Mouse (Mus musculus) Patski (cell line): ENCODE data around the gene Vmp1. TPM values are rescaled to one million over a fixed set of nuclear protein-coding genes. Genes with fewer than 3 reads are reported as not detected.

Experiments
- ATAC-seq: fragments of 100-300 bp; one replicate; pipeline ENCODE4 v1.8.0; 2021
- CTCF ChIA-PET: fragments of 350-600 bp; sonication (Branson Sonifier 250); formaldehyde crosslinking; loops from one replicate; lab custom pipeline; 2022; ENCODE audit warnings: inconsistent platforms; lab: Charles Lee
- POLR2A ChIA-PET: fragments of 350-600 bp; sonication (Branson Sonifier 250); formaldehyde crosslinking; loops from one replicate; lab custom pipeline; 2022; ENCODE audit warnings: antibody characterized with exemption, inconsistent platforms; lab: Charles Lee
- DNase-seq: peaks from one replicate; pipeline ENCODE4 v3.0.0-alpha.2; 2011; ENCODE audit warnings: low read depth, low spot score
- H3K27me3 ChIP-seq: fragments of 371-371 bp; one replicate; pipeline ENCODE4 v1.5.1; 2021
- CTCF ChIP-seq: fragments of 100-300 bp; IDR thresholded peaks from one replicate; pipeline ENCODE4 v1.5.1; 2021
- in situ Hi-C: fragments of 300-500 bp; cut with MboI; formaldehyde crosslinking; loops from 3 replicates; pipeline ENCODE4 v1.11.1; 2018; ENCODE audit warnings: low pct_unique_long_range_greater_than_20kb, mixed read lengths
- polyA plus RNA-seq: library from polyadenylated mRNA; unstranded; gene quantifications from one replicate; pipeline ENCODE4 v1.2.3, GENCODE M21; 2021

The Vmp1 gene
- polyA plus RNA-seq, 1 experiment from 2014 or later = 443 TPM

GRCm38 (mm10) chr11:86584898-86585597 is 98.6 kb downstream of the Vmp1 start:
- in situ Hi-C loops = no loop called here
- no peak for TF ChIP-seq CTCF
- POLR2A ChIA-PET = interaction anchor here (0.6 to 12.0 kb wide), 6 partner anchors 13 to 66 kb away, joined by 3 to 262 read pairs (median 98); no protein-coding TSS in a partner anchor
- ATAC-seq (no peak), DNase-seq (no peak)
- CTCF ChIA-PET = interaction anchor here (17.2 kb wide), 1 partner anchor 67 kb away, joined by 228 read pairs; no protein-coding TSS in a partner anchor
- H3K27me3 ChIP-seq = no peaks in the 10 kb centered on the region

- peak; percentile 5 for TF ChIP-seq CTCF
- no peak for ATAC-seq
- ChIA-PET POLR2A (interaction anchor here (4.2 to 12.0 kb wide), 4 partner anchors 13 to 67 kb away, joined by 50 to 262 read pairs (median 202); no protein-coding TSS in a partner anchor), CTCF (interaction anchor here (1.0 to 17.2 kb wide), 2 partner anchors 15 to 68 kb away, joined by 3 to 228 read pairs; no protein-coding TSS in a partner anchor)
- in situ Hi-C loops = no loop called here
- no peak for DNase-seq
- no peaks in the 10 kb centered on the region for H3K27me3 ChIP-seq
These were observed 99.4 kb downstream of the Vmp1 start for GRCm38 (mm10) chr11:86583990-86584897.

GRCm38 (mm10) chr11:86583313-86583825 is 100.3 kb downstream of the Vmp1 start:
- POLR2A ChIA-PET = interaction anchor here (3.2 to 12.0 kb wide), 5 partner anchors 12 to 68 kb away, joined by 11 to 262 read pairs (median 146); no protein-coding TSS in a partner anchor
- no peak for TF ChIP-seq CTCF
- ATAC-seq (no peak), DNase-seq (no peak)
- CTCF ChIA-PET = interaction anchor here (1.0 to 17.2 kb wide), 5 partner anchors 13 to 69 kb away, joined by 3 to 228 read pairs (median 5); no protein-coding TSS in a partner anchor
- in situ Hi-C loops = no loop called here
- H3K27me3 ChIP-seq = no peaks in the 10 kb centered on the region

- no peak for DNase-seq
- POLR2A ChIA-PET = interaction anchor here (1.2 to 12.0 kb wide), 9 partner anchors 11 to 68 kb away, joined by 3 to 262 read pairs (median 11); no protein-coding TSS in a partner anchor
- in situ Hi-C loops = no loop called here
- H3K27me3 ChIP-seq = no peaks in the 10 kb centered on the region
- no peak for ATAC-seq
- no peak for TF ChIP-seq CTCF
- CTCF ChIA-PET = interaction anchor here (0.8 to 17.2 kb wide), 7 partner anchors 12 to 69 kb away, joined by 3 to 228 read pairs (median 5); no protein-coding TSS in a partner anchor
These were observed 100.9 kb downstream of the Vmp1 start for GRCm38 (mm10) chr11:86582543-86583260.

- ATAC-seq = no peak
- ChIA-PET CTCF (interaction anchor here (0.8 to 17.2 kb wide), 7 partner anchors 12 to 70 kb away, joined by 3 to 228 read pairs (median 7); no protein-coding TSS in a partner anchor), POLR2A (interaction anchor here (1.1 to 12.0 kb wide), 11 partner anchors 10 to 102 kb away, joined by 3 to 262 read pairs (median 9); partner anchors contain the start of genes Ptrh2 and Vmp1)
- in situ Hi-C loops = no loop called here
- H3K27me3 ChIP-seq = no peaks in the 10 kb centered on the region
- TF ChIP-seq CTCF = peak; percentile 4
- no peak for DNase-seq
These were observed 101.6 kb downstream of the Vmp1 start for GRCm38 (mm10) chr11:86581943-86582542.

GRCm38 (mm10) chr11:86581250-86581753 is 102.3 kb downstream of the Vmp1 start:
- CTCF ChIA-PET = interaction anchor here (1.5 to 17.2 kb wide), 4 partner anchors 13 to 71 kb away, joined by 7 to 228 read pairs (median 8); no protein-coding TSS in a partner anchor
- in situ Hi-C loops = no loop called here
- POLR2A ChIA-PET = interaction anchor here (1.0 to 12.0 kb wide), 13 partner anchors 10 to 102 kb away, joined by 3 to 262 read pairs (median 8); partner anchors contain the start of genes Ptrh2 and Vmp1
- no peaks in the 10 kb centered on the region for H3K27me3 ChIP-seq
- ATAC-seq (peak; percentile 0), DNase-seq (no peak)
- TF ChIP-seq CTCF = no peak

GRCm38 (mm10) chr11:86580319-86581113 is 103.1 kb downstream of the Vmp1 start:
- POLR2A ChIA-PET = interaction anchor here (1.0 to 12.0 kb wide), 11 partner anchors 9 to 70 kb away, joined by 4 to 262 read pairs (median 9); no protein-coding TSS in a partner anchor
- CTCF ChIA-PET = interaction anchor here (1.0 to 17.2 kb wide), 5 partner anchors 11 to 71 kb away, joined by 3 to 228 read pairs (median 7); no protein-coding TSS in a partner anchor
- in situ Hi-C loops = no loop called here
- no peak for TF ChIP-seq CTCF
- DNase-seq (no peak), ATAC-seq (peak; percentile 15)
- H3K27me3 ChIP-seq = no peaks in the 10 kb centered on the region
